ENCODE assay signal across 8 mouse cellular contexts in genomic region chr6:100143586-100144301, GRCm38 (mm10).
DNase-seq lines count a peak whose midpoint lies in the region; ATAC-seq lines count a peak whose summit lies in the region.

No protein-coding gene starts in this region.

- H3K27ac ChIP-seq in embryonic facial prominence, embryonic 11.5 days (replicated peaks; ENCODE audit: low read depth, low read length): no peak overlapping the region
- H3K27ac ChIP-seq in intestine, embryonic 16.5 days (ENCODE audit: low read length): peak overlapping the region; percentile 96

- ATAC-seq in embryonic facial prominence, embryonic 11.5 days (replicated peaks; ENCODE audit: insufficient number of reproducible peaks, low FRiP score, low TSS enrichment, low read depth): no peak; the same call in 1 of the 2 replicates
- peak; percentile 68 for ATAC-seq in granulocyte monocyte progenitor cell, adult 5-6 weeks (replicated peaks; ENCODE audit: poor library complexity, severe bottlenecking)
- peak; percentile 43 for ATAC-seq in intestine, embryonic 16.5 days

- peaks cover 10% of the 10 kb centered on the region for H3K4me1 ChIP-seq in embryonic facial prominence, embryonic 11.5 days (ENCODE audit: control insufficient read depth, insufficient read depth, low read length)
- H3K4me1 ChIP-seq in intestine, embryonic 16.5 days (ENCODE audit: control insufficient read depth, insufficient read depth, low read length): peaks cover 39% of the 10 kb centered on the region

- no peak overlapping the region for H3K4me3 ChIP-seq in embryonic facial prominence, embryonic 11.5 days (ENCODE audit: low read depth, low read length)
- peak overlapping the region; percentile 19 for H3K4me3 ChIP-seq in intestine, embryonic 16.5 days (ENCODE audit: low read length)

- 3% methylated on average over 16 of the region's 16 CpGs for WGBS in embryonic facial prominence, embryonic 11.5 days
- WGBS in intestine, embryonic 16.5 days: 11% methylated on average over 16 of the region's 16 CpGs

- peak overlapping the region; percentile 27; the same call in 1 of the 2 replicates for H3K4me2 ChIP-seq in embryonic facial prominence, embryonic 11.5 days (ENCODE audit: low read depth, low read length)
- peak overlapping the region; percentile 49 for H3K4me2 ChIP-seq in intestine, embryonic 16.5 days (ENCODE audit: low read depth, low read length)

- H3K27me3 ChIP-seq in embryonic facial prominence, embryonic 11.5 days (ENCODE audit: control insufficient read depth, insufficient read depth, low read length): peaks cover 2% of the 10 kb centered on the region; the same call in 1 of the 2 replicates
- H3K27me3 ChIP-seq in intestine, embryonic 16.5 days (replicated peaks; ENCODE audit: control insufficient read depth, insufficient read depth, low read length): no peaks in the 10 kb centered on the region

- no peaks in the 10 kb centered on the region for H3K9me3 ChIP-seq in embryonic facial prominence, embryonic 11.5 days (replicated peaks; ENCODE audit: control insufficient read depth, low read length)
- no peaks in the 10 kb centered on the region for H3K9me3 ChIP-seq in intestine, embryonic 16.5 days (ENCODE audit: control insufficient read depth, low read length)

- H3K9ac ChIP-seq in embryonic facial prominence, embryonic 11.5 days (replicated peaks; ENCODE audit: low read length): peak overlapping the region; percentile 29
- H3K9ac ChIP-seq in intestine, embryonic 16.5 days (ENCODE audit: low read depth, low read length): peak overlapping the region; percentile 62

- H3K36me3 ChIP-seq in embryonic facial prominence, embryonic 11.5 days (replicated peaks; ENCODE audit: control insufficient read depth, insufficient read depth, low read depth, low read length): no peaks in the 10 kb centered on the region
- no peaks in the 10 kb centered on the region for H3K36me3 ChIP-seq in intestine, embryonic 16.5 days (ENCODE audit: control insufficient read depth, insufficient read depth, low read length)

- peak; percentile 20 to 61 for DNase-seq in adrenal gland, adult 18-20 months (ENCODE audit: low spot score in 2 of 2)
- DNase-seq in embryonic facial prominence, embryonic 11.5 days (ENCODE audit: low spot score): peak; percentile 50
- peak; percentile 36 to 87 for DNase-seq in left cerebral cortex, adult 9 months (ENCODE audit: low spot score in 2 of 2)
- peak; percentile 84 for DNase-seq in lung, postnatal 36 days
- peak; percentile 75 to 79 for DNase-seq in right cerebral cortex, postnatal 36 days (ENCODE audit: low spot score in 2 of 2)
- no peak for DNase-seq in spleen, postnatal 14 days (ENCODE audit: low spot score in 2 of 2)

Comparison
In these comparisons a context has a peak if more than half of its experiments do, and no peak if none do; other contexts are left out.
1. DNase-seq: peak in adrenal gland, adult 18-20 months (2 of 2), embryonic facial prominence, embryonic 11.5 days (single experiment), left cerebral cortex, adult 9 months (2 of 2), lung, postnatal 36 days (single experiment) and right cerebral cortex, postnatal 36 days (2 of 2); none in spleen, postnatal 14 days (0 of 2).